28 mouse cellular contexts compared by ENCODE assay signal in genomic region chr1:39017871-39018270, GRCm38 (mm10).
"Had no signal": no experiment of that assay in that cellular context is flagged by ENCODE, and none has a peak within 500 bp of the region (broad histone marks: within the 10 kb centered on the region; RNA-seq: fewer than 3 reads in every experiment).

No protein-coding gene starts in this region.

- H3K36me3 ChIP-seq: limb, embryonic 10.5 days; limb, embryonic 12.5 days; limb, embryonic 13.5 days; limb, embryonic 15.5 days; liver, embryonic 12.5 days; liver, embryonic 13.5 days; liver, embryonic 15.5 days; lung, embryonic 15.5 days; midbrain, embryonic 10.5 days; midbrain, embryonic 12.5 days; midbrain, embryonic 13.5 days; midbrain, embryonic 15.5 days had no signal

- H3K27me3 ChIP-seq: limb, embryonic 12.5 days; limb, embryonic 13.5 days; limb, embryonic 15.5 days; liver, embryonic 12.5 days; liver, embryonic 13.5 days; liver, embryonic 15.5 days; lung, embryonic 15.5 days; midbrain, embryonic 13.5 days; midbrain, embryonic 15.5 days had no signal

- H3K9me3 ChIP-seq: limb, embryonic 10.5 days; limb, embryonic 12.5 days; limb, embryonic 13.5 days; limb, embryonic 15.5 days; liver, embryonic 12.5 days; liver, embryonic 13.5 days; liver, embryonic 15.5 days; lung, embryonic 15.5 days; midbrain, embryonic 10.5 days; midbrain, embryonic 12.5 days; midbrain, embryonic 13.5 days; midbrain, embryonic 15.5 days had no signal

- DNase-seq: left cerebral cortex, postnatal 4 days; liver; liver, embryonic 13.5 days; liver, postnatal 0 days; lung, adult 18-20 months; lung, adult 2 months; lung, embryonic 14.5 days; lung, postnatal 10 days; lung, postnatal 14 days; lung, postnatal 36 days; lung, postnatal 4 days; midbrain, embryonic 14.5 days had no signal

- H3K27ac ChIP-seq: limb, embryonic 10.5 days; limb, embryonic 12.5 days; limb, embryonic 13.5 days; limb, embryonic 15.5 days; liver, embryonic 12.5 days; liver, embryonic 13.5 days; liver, embryonic 14.5 days; liver, embryonic 15.5 days; lung, embryonic 15.5 days; macrophage; midbrain, embryonic 10.5 days; midbrain, embryonic 12.5 days; midbrain, embryonic 13.5 days; midbrain, embryonic 15.5 days had no signal

- H3K4me1 ChIP-seq: limb, embryonic 10.5 days; limb, embryonic 12.5 days; limb, embryonic 13.5 days; limb, embryonic 15.5 days; liver, embryonic 13.5 days; liver, embryonic 15.5 days; lung, embryonic 15.5 days; midbrain, embryonic 10.5 days; midbrain, embryonic 12.5 days; midbrain, embryonic 13.5 days; midbrain, embryonic 15.5 days had no signal

- H3K4me3 ChIP-seq: left cerebral cortex, adult 2 months; limb, embryonic 10.5 days; limb, embryonic 12.5 days; limb, embryonic 13.5 days; limb, embryonic 15.5 days; liver, embryonic 12.5 days; liver, embryonic 13.5 days; liver, embryonic 15.5 days; lung, embryonic 15.5 days; megakaryocyte, embryonic 14.5 days; midbrain, embryonic 10.5 days; midbrain, embryonic 12.5 days; midbrain, embryonic 13.5 days; midbrain, embryonic 15.5 days; myocyte had no signal
